Mouse (Mus musculus): ENCODE measurements around the gene Adamts18. TPM values are rescaled to one million over a fixed set of nuclear protein-coding genes. Genes with fewer than 3 reads are reported as not detected.

The Adamts18 gene
- not detected for total RNA-seq (2023)

GRCm38 (mm10) chr8:113848653-113849135 lies at the start of gene Adamts18:
Gene Adamts18, minus strand, starts transcription at chr8:113848738.

Other genes with a start within 250 kb of the Adamts18 start
- 10 to 100 TPM; 24.2 to 24.8 TPM for gene Mon1b, start 213.2 kb downstream of the Adamts18 start, total RNA-seq (2023)
- 1 to 10 TPM in 1 of 2 experiments, not detected in 1; 1.3 TPM for gene Syce1l, start 205.5 kb downstream of the Adamts18 start, total RNA-seq (2023)